Mouse (Mus musculus) kidney, embryonic 16.5 days (tissue): ENCODE data around the gene Ccpg1. TPM values are rescaled to one million over a fixed set of nuclear protein-coding genes. Genes with fewer than 3 reads are reported as not detected.

Source experiments
- ATAC-seq: fragments of 200-750 bp; cut with Nextera tagmentation; 2 replicates; pipeline ENCODE4 v1.8.0; 2017; ENCODE audit warnings: moderate TSS enrichment; ENCODE audit not compliant: low FRiP score, low TSS enrichment
- H3K27ac ChIP-seq: fragments of 300-500 bp; sonication (generic); 2 replicates; pipeline ENCODE4 v1.5.1; 2014; ENCODE audit warnings: low read length
- H3K27me3 ChIP-seq: fragments of 300-500 bp; sonication (generic); 2 replicates; pipeline ENCODE4 v1.6.1; 2014; ENCODE audit warnings: low read length, control low read depth, mixed read lengths; ENCODE audit not compliant: insufficient read depth
- H3K36me3 ChIP-seq: fragments of 300-500 bp; sonication (generic); 2 replicates; pipeline ENCODE4 v1.6.1; 2014; ENCODE audit warnings: low read length, control low read depth, mixed read lengths; ENCODE audit not compliant: insufficient read depth
- H3K4me1 ChIP-seq: fragments of 300-500 bp; sonication (generic); 2 replicates; pipeline ENCODE4 v1.6.1; 2014; ENCODE audit warnings: low read length, control low read depth, mixed read lengths; ENCODE audit not compliant: insufficient read depth
- H3K4me2 ChIP-seq: fragments of 300-500 bp; sonication (generic); replicated peaks from 2 replicates; pipeline ENCODE4 v1.6.1; 2014; ENCODE audit warnings: low read depth, low read length
- H3K4me3 ChIP-seq: fragments of 300-500 bp; sonication (generic); 2 replicates; pipeline ENCODE4 v1.5.1; 2014; ENCODE audit warnings: mild to moderate bottlenecking, low read length
- H3K9ac ChIP-seq: fragments of 300-500 bp; sonication (generic); replicated peaks from 2 replicates; pipeline ENCODE4 v1.6.1; 2014; ENCODE audit warnings: low read length
- H3K9me3 ChIP-seq: fragments of 300-500 bp; sonication (generic); 2 replicates; pipeline ENCODE4 v1.6.1; 2016; ENCODE audit warnings: low read length, control low read depth
- WGBS: fragments of 180-500 bp; shearing (Covaris S2); extraction: QIAGEN DNeasy Blood & Tissue Kit; methylation state at CpG from one replicate; pipeline ENCODE4 v1.1.7; 2014; 5-methylcytosine and 5-hydroxymethylcytosine counted together
- polyA plus RNA-seq: library from polyadenylated mRNA; unstranded; fragments of >200 nt; fragmentation: Nextera tagmentation; extraction: Ambion mirVana; gene quantifications from 2 replicates; pipeline ENCODE4 v1.2.1, GENCODE M21; 2015

The Ccpg1 gene
- polyA plus RNA-seq, 1 experiment from 2014 or later: 45.9 TPM

DNA sequence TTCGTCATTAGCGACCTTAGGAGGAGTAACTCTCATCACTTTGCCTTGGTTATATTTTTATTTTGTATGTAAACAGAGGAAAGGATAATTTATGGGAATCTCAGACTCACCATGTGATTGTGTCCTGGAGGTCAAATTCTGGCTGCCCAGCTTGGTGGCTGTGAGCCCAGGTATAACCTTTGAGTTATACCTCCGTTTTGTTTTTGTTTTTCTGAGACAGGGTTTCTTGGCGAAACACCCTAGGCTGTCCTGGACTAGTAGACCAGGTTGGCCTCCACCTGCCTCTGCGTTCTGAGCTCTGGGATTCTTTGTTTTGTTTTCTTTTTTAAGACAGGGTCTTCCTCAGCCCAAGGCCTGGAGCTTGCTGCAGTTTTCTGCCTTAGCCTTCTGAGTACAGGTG lies 3.5 kb downstream of the Ccpg1 start:
- Histone ChIP-seq H3K4me1 (peaks cover 14% of the 10 kb centered on the region), H3K4me3 (no peak overlapping the region), H3K27ac (no peak overlapping the region), H3K9me3 (no peaks in the 10 kb centered on the region), H3K4me2 (no peak overlapping the region), H3K27me3 (no peaks in the 10 kb centered on the region), H3K9ac (no peak overlapping the region), H3K36me3 (no peaks in the 10 kb centered on the region)
- no peak for ATAC-seq
- 71% methylated on average over 5 of the region's 5 CpGs for WGBS

DNA sequence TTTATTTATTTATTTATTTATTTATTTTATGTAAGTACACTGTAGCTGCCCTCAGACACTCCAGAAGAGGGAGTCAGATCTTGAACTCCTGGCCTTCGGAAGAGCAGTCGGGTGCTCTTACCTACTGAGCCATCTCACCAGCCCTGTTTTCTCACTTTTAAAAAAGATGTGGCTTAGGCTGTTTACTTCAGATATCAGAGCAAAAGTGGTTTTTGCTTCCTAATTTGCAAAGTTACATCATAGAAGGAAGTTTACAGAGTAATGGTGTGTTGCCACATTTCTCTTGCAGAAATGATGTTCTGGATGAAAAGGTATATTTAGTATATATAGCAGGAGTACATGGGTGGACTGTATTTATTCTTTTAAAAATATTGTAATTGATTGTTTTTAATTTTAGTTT lies 6.2 kb downstream of the Ccpg1 start:
- Histone ChIP-seq H3K9ac (no peak overlapping the region), H3K9me3 (no peaks in the 10 kb centered on the region), H3K36me3 (no peaks in the 10 kb centered on the region), H3K27me3 (no peaks in the 10 kb centered on the region), H3K4me2 (no peak overlapping the region), H3K4me1 (peaks cover 2% of the 10 kb centered on the region; the same call in 1 of the 2 replicates), H3K4me3 (no peak overlapping the region), H3K27ac (no peak overlapping the region)
- no peak for ATAC-seq
- WGBS: 91% methylated on average over 2 of the region's 2 CpGs

DNA sequence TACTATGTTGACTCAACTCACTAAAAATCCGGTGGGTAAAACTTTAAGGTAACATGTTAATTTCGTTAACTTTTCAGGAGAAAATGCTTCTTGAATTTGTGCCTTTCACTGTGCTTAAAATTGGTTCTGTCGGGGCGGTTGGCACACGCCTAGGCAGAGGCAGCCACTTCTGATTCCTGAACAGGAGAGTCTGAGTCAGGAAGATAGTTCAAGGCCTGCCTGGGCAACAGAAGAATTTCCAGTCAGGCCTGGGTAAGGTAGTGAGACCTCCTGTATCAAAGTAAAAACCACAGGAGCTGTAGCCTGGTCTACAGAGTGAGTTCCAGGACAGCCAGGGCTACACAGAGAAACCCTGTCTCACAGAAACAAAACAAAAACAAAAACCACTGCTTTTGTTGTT lies 7.3 kb downstream of the Ccpg1 start:
- no peaks in the 10 kb centered on the region for H3K4me1 ChIP-seq
- WGBS: 86% methylated on average over 5 of the region's 5 CpGs
- no peaks in the 10 kb centered on the region for H3K36me3 ChIP-seq
- no peak overlapping the region for H3K9ac ChIP-seq
- H3K9me3 ChIP-seq: no peaks in the 10 kb centered on the region
- no peaks in the 10 kb centered on the region for H3K27me3 ChIP-seq
- no peak overlapping the region for H3K27ac ChIP-seq
- no peak overlapping the region for H3K4me2 ChIP-seq
- ATAC-seq: no peak
- H3K4me3 ChIP-seq: no peak overlapping the region

DNA sequence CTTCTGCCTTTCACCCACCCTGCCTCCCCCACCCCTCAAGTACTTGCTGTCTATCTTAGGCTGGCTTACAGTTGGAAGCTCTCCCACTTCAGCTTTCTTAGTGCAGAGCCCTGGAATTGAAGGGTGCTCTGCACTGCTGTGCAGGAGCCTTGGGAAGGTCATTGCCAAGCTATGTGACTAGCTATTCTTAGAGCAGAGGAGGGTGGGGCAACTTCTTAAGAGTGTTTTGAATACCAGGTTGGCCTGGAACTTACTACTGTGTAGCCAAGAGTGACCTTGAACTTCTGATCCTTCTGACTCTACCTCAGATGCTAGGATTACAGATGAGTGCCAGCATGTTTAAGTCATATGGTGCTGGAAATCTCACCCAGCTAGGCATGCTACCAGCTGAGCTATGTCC lies 10.9 kb downstream of the Ccpg1 start:
- Histone ChIP-seq H3K36me3 (no peaks in the 10 kb centered on the region), H3K4me3 (no peak overlapping the region), H3K9me3 (no peaks in the 10 kb centered on the region), H3K4me2 (no peak overlapping the region), H3K9ac (no peak overlapping the region), H3K27ac (no peak overlapping the region), H3K27me3 (no peaks in the 10 kb centered on the region), H3K4me1 (no peaks in the 10 kb centered on the region)
- no peak for ATAC-seq

DNA sequence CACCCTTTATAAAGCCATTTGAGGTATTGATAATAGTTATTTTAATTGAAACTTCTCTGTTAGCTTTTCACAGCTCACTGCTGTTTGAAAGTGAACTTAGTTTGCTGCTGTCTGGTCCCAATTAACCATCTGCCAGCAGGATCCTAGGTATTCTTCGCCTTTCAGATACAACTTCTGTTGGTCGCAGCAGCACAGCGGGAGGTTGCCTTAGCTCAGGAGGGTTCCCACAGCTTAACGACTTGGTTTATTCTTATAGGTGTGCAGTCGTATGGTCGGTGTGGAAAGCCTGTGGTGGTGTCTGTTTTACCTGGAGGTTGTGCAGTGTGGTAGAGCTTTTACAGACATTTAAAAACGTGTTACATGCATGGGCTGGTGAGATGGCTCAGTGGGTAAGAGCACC lies 11.6 kb downstream of the Ccpg1 start:
- 65% methylated on average over 7 of the region's 7 CpGs for WGBS
- Histone ChIP-seq H3K4me2 (no peak overlapping the region), H3K9ac (no peak overlapping the region), H3K4me3 (no peak overlapping the region), H3K27ac (no peak overlapping the region), H3K36me3 (no peaks in the 10 kb centered on the region), H3K9me3 (no peaks in the 10 kb centered on the region), H3K27me3 (no peaks in the 10 kb centered on the region), H3K4me1 (no peaks in the 10 kb centered on the region)
- no peak for ATAC-seq

DNA sequence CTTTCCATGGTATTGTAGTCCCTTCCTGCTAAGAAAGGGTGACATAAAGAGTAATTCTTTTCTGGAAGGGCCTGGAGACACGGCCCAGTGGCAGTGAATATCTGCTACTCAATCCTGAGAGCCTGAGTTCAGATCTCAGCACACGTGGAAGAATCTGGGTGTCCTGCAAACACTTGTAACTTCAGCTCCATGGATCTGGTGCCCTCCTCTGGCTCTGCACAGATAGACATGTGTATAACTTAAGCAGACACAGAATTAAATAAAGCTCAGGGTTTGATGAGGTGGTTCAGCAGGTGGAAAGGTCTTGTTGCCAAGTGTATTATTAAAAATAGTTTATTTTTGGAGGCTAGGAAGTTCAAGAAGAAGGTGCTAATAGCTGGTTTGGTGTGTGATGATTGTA lies 15.3 kb downstream of the Ccpg1 start:
- Histone ChIP-seq H3K36me3 (peaks cover 3% of the 10 kb centered on the region; the same call in 1 of the 2 replicates), H3K4me2 (no peak overlapping the region), H3K27ac (no peak overlapping the region), H3K27me3 (no peaks in the 10 kb centered on the region), H3K4me3 (no peak overlapping the region), H3K9me3 (no peaks in the 10 kb centered on the region), H3K4me1 (no peaks in the 10 kb centered on the region), H3K9ac (no peak overlapping the region)
- 84% methylated on average over 2 of the region's 2 CpGs for WGBS
- ATAC-seq: no peak

DNA sequence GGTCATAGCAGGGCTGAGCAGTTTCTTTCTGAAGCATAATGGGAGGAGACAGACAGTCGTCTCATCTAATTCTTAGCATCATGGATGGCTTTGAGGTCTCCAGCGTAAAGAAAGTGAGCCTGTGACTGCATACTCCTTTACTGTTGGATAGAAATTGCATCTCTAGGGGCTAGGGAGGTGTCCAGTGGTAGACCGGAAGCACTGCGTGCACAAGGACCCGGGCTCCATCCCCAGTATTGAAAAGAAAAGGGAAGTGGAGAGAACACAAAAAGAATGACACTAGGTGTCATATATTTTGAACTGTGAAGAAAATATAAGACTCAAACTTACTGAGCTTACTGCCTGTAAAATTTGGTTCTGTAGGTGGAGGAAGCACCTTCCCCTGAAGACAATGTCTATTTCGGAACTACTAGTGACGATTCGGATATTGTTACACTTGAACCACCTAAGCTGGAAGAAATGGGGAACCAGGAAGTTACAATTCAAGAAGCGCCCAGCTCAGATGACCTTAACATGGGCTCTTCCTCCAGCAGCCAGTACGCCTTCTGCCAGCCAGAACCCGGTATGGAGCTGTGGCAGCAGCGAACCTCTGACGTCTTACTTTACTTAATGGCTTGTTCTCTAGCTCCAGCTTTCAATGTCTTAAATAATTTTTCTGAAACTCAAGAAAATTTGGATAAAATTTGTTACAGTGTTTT lies 16.2 kb downstream of the Ccpg1 start:
- no peak overlapping the region for H3K4me2 ChIP-seq
- WGBS: 86% methylated on average over 13 of the region's 13 CpGs
- H3K36me3 ChIP-seq: peaks cover 7% of the 10 kb centered on the region; the same call in 1 of the 2 replicates
- no peak overlapping the region for H3K27ac ChIP-seq
- no peak overlapping the region for H3K9ac ChIP-seq
- H3K4me3 ChIP-seq: no peak overlapping the region
- no peaks in the 10 kb centered on the region for H3K27me3 ChIP-seq
- H3K9me3 ChIP-seq: no peaks in the 10 kb centered on the region
- H3K4me1 ChIP-seq: no peaks in the 10 kb centered on the region
- no peak for ATAC-seq

DNA sequence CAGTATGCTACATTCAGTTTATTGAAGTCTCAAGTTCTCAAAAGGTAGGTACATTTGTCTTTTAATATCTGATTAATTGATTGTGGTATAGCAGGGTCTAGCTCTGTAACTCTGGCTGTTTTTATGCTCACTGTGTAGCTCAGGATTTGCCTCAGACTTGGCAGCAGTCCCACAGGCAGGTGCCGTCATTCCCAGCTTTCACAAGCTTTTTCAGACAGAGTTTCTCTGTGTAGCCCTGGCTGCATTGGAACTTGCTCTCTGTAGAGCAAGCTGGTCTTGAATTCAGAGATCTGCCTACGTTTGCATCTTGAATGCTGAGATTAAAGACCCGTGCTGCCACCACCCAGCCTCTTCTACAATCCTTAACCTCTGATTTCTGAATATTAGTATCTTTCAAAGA lies 16.9 kb downstream of the Ccpg1 start:
- ATAC-seq: no peak
- Histone ChIP-seq H3K4me3 (no peak overlapping the region), H3K4me2 (no peak overlapping the region), H3K27ac (no peak overlapping the region), H3K36me3 (peaks cover 7% of the 10 kb centered on the region; the same call in 1 of the 2 replicates), H3K9me3 (no peaks in the 10 kb centered on the region), H3K9ac (0 out of 2 replicates have a peak overlapping the region, but pooled peaks have one; percentile 23), H3K4me1 (no peaks in the 10 kb centered on the region), H3K27me3 (no peaks in the 10 kb centered on the region)
- WGBS: 67% methylated on average over 3 of the region's 3 CpGs

DNA sequence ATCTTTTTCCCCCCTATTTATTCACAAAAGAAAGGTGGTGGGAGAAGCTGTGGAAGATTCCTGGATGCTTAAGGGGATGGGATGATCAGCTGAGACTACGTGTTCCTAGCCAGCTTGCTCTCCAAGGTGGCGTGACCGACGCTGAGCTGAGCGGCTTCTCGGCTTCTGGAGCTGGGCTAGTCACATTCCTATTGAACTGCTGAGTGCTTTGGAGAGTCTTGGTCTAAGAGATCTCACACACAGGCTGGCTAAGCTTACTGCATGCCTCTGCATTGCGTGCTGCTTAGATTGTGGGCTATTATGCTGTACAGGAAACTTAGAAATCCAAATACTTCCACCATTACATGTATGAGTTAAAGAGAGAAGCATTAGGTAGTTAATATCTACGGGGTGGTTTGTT lies 18.8 kb downstream of the Ccpg1 start:
- 87% methylated on average over 8 of the region's 8 CpGs for WGBS
- H3K4me1 ChIP-seq: no peaks in the 10 kb centered on the region
- H3K36me3 ChIP-seq: peaks cover 10% of the 10 kb centered on the region; the same call in 1 of the 2 replicates
- no peak overlapping the region for H3K27ac ChIP-seq
- H3K27me3 ChIP-seq: no peaks in the 10 kb centered on the region
- no peaks in the 10 kb centered on the region for H3K9me3 ChIP-seq
- H3K9ac ChIP-seq: no peak overlapping the region
- no peak for ATAC-seq
- H3K4me2 ChIP-seq: no peak overlapping the region
- no peak overlapping the region for H3K4me3 ChIP-seq

DNA sequence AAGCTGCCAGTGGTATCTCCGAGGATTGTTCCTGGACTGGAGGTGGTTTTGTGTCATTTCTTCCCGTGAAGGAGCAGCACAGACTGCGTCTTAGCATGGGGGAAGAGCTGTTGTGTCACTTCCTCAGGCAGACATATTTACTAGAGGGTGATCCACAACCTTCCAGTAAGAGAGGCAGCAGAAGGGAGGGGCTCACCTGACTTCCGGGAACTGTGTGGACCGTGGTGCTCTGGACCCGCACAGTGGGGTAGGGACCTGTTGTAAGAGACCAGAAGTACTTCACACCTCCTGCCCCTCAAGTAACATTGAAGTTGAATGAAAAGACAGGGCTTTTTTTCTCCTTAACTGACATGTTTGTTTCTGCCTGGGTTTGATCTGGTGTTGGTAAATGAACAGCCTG lies 19.9 kb downstream of the Ccpg1 start:
- Histone ChIP-seq H3K36me3 (peaks cover 10% of the 10 kb centered on the region; the same call in 1 of the 2 replicates), H3K9ac (no peak overlapping the region), H3K9me3 (no peaks in the 10 kb centered on the region), H3K27me3 (no peaks in the 10 kb centered on the region), H3K27ac (no peak overlapping the region), H3K4me3 (no peak overlapping the region), H3K4me2 (no peak overlapping the region), H3K4me1 (no peaks in the 10 kb centered on the region)
- WGBS: 83% methylated on average over 6 of the region's 6 CpGs
- no peak for ATAC-seq
